Mouse (Mus musculus): ENCODE measurements around the gene Lix1l. TPM values are rescaled to one million over a fixed set of nuclear protein-coding genes. Genes with fewer than 3 reads are reported as not detected.

The Lix1l gene
- total RNA-seq, 1 experiment: 4.6 TPM

GRCm38 (mm10) chr3:96634015-96634414 is 33.1 kb downstream of the Lix1l start:
- Histone ChIP-seq H3K36me3 (ENCODE audit: control insufficient read depth, insufficient read depth, low read length, poor library complexity, severe bottlenecking) (peaks cover 10% of the 10 kb centered on the region), H3K27ac (ENCODE audit: insufficient read depth, low read depth, low read length, poor library complexity, severe bottlenecking) (no peak overlapping the region), H3K4me3 (ENCODE audit: insufficient read depth in 1 of 2, low read depth in 1 of 2, low read length in 2 of 2, poor library complexity in 1 of 2, severe bottlenecking in 1 of 2) (no peak overlapping the region), H3K9ac (ENCODE audit: insufficient read depth, low read depth, low read length, poor library complexity, severe bottlenecking) (no peak overlapping the region), H3K4me1 (ENCODE audit: control insufficient read depth in 2 of 2, insufficient read depth in 2 of 2, low read length in 2 of 2, poor library complexity in 1 of 2) (peaks cover 0 to 4% of the 10 kb centered on the region in 2 experiments; a peak in 2 of 4 replicates), H3K9me3 (ENCODE audit: control insufficient read depth, insufficient read depth, low read depth, low read length) (no peaks in the 10 kb centered on the region)
- TF ChIP-seq ZNF384 (IDR thresholded peaks at IDR 0.05; ENCODE audit: low read depth, low read length) (no peak), HCFC1 (IDR thresholded peaks at IDR 0.05; ENCODE audit: borderline replicate concordance, insufficient read depth, low read length) (no peak), CHD2 (IDR thresholded peaks at IDR 0.05; ENCODE audit: low read depth, low read length) (no peak), ZC3H11A (IDR thresholded peaks at IDR 0.05; ENCODE audit: borderline replicate concordance, low read depth, low read length) (no peak), MAFK (IDR thresholded peaks at IDR 0.05; ENCODE audit: insufficient read depth, low read depth, low read length) (no peak)
- in situ Hi-C loops (cut with MboI; ENCODE audit: low sequenced_read_pairs in 2 of 2, unreplicated experiment in 2 of 2): loop anchor here in 1 of 2 experiments (10.0 kb wide), 1 partner anchor 89 kb away; no protein-coding TSS in a partner anchor
- no peak for DNase-seq (ENCODE audit: low read depth, low spot score)

- DNase-seq (ENCODE audit: low read depth, low spot score): peak; percentile 84
- in situ Hi-C loops (cut with MboI; ENCODE audit: low sequenced_read_pairs in 2 of 2, unreplicated experiment in 2 of 2): loop anchor here in 1 of 2 experiments (10.0 kb wide), 1 partner anchor 90 kb away; no protein-coding TSS in a partner anchor
- H3K4me1 ChIP-seq (ENCODE audit: control insufficient read depth in 2 of 2, insufficient read depth in 2 of 2, low read length in 2 of 2, poor library complexity in 1 of 2): peaks cover 0 to 4% of the 10 kb centered on the region in 2 experiments; a peak in 2 of 4 replicates
- H3K9ac ChIP-seq (ENCODE audit: insufficient read depth, low read depth, low read length, poor library complexity, severe bottlenecking): peak within 1 kb of the TSS; percentile 91
- H3K4me3 ChIP-seq (ENCODE audit: insufficient read depth in 1 of 2, low read depth in 1 of 2, low read length in 2 of 2, poor library complexity in 1 of 2, severe bottlenecking in 1 of 2): peak within 1 kb of the TSS; percentile 72 to 92
- TF ChIP-seq HCFC1 (IDR thresholded peaks at IDR 0.05; ENCODE audit: borderline replicate concordance, insufficient read depth, low read length): no peak; the same call in 1 of the 2 replicates
- TF ChIP-seq ZC3H11A (IDR thresholded peaks at IDR 0.05; ENCODE audit: borderline replicate concordance, low read depth, low read length): no peak
- no peak for TF ChIP-seq CHD2 (IDR thresholded peaks at IDR 0.05; ENCODE audit: low read depth, low read length)
- TF ChIP-seq MAFK (IDR thresholded peaks at IDR 0.05; ENCODE audit: insufficient read depth, low read depth, low read length): no peak
- TF ChIP-seq ZNF384 (IDR thresholded peaks at IDR 0.05; ENCODE audit: low read depth, low read length): no peak
- H3K36me3 ChIP-seq (ENCODE audit: control insufficient read depth, insufficient read depth, low read length, poor library complexity, severe bottlenecking): peaks cover 12% of the 10 kb centered on the region
- no peaks in the 10 kb centered on the region for H3K9me3 ChIP-seq (ENCODE audit: control insufficient read depth, insufficient read depth, low read depth, low read length)
- no peak within 1 kb of the TSS; the same call in none of the 2 replicates for H3K27ac ChIP-seq (ENCODE audit: insufficient read depth, low read depth, low read length, poor library complexity, severe bottlenecking)
These were observed 34.3 kb downstream of the Lix1l start, which contains the start of the genes Pex11b and Gm42957 for GRCm38 (mm10) chr3:96634928-96635879. Gene Pex11b (plus strand): TSS chr3:96635376. Gene Gm42957 (plus strand): TSS chr3:96635474.

GRCm38 (mm10) chr3:96635906-96636305 is 35.0 kb downstream of the Lix1l start:
- Histone ChIP-seq H3K27ac (ENCODE audit: insufficient read depth, low read depth, low read length, poor library complexity, severe bottlenecking) (no peak overlapping the region; the same call in 1 of the 2 replicates), H3K4me3 (ENCODE audit: insufficient read depth in 1 of 2, low read depth in 1 of 2, low read length in 2 of 2, poor library complexity in 1 of 2, severe bottlenecking in 1 of 2) (peak overlapping the region; percentile 72 to 92), H3K9ac (ENCODE audit: insufficient read depth, low read depth, low read length, poor library complexity, severe bottlenecking) (peak overlapping the region; percentile 91), H3K4me1 (ENCODE audit: control insufficient read depth in 2 of 2, insufficient read depth in 2 of 2, low read length in 2 of 2, poor library complexity in 1 of 2) (peaks cover 0 to 4% of the 10 kb centered on the region in 2 experiments; a peak in 2 of 4 replicates), H3K36me3 (ENCODE audit: control insufficient read depth, insufficient read depth, low read length, poor library complexity, severe bottlenecking) (peaks cover 10% of the 10 kb centered on the region), H3K9me3 (ENCODE audit: control insufficient read depth, insufficient read depth, low read depth, low read length) (no peaks in the 10 kb centered on the region)
- no peak for TF ChIP-seq HCFC1 (IDR thresholded peaks at IDR 0.05; ENCODE audit: borderline replicate concordance, insufficient read depth, low read length)
- TF ChIP-seq CHD2 (IDR thresholded peaks at IDR 0.05; ENCODE audit: low read depth, low read length): no peak
- in situ Hi-C loops (cut with MboI; ENCODE audit: low sequenced_read_pairs in 2 of 2, unreplicated experiment in 2 of 2): loop anchor here in 1 of 2 experiments (10.0 kb wide), 1 partner anchor 91 kb away; no protein-coding TSS in a partner anchor
- no peak for DNase-seq (ENCODE audit: low read depth, low spot score)

GRCm38 (mm10) chr3:96636448-96636847 is 35.5 kb downstream of the Lix1l start:
- H3K4me1 ChIP-seq (ENCODE audit: control insufficient read depth in 2 of 2, insufficient read depth in 2 of 2, low read length in 2 of 2, poor library complexity in 1 of 2): peaks cover 0 to 4% of the 10 kb centered on the region in 2 experiments; a peak in 2 of 4 replicates
- in situ Hi-C loops (cut with MboI; ENCODE audit: low sequenced_read_pairs in 2 of 2, unreplicated experiment in 2 of 2): loop anchor here in 1 of 2 experiments (10.0 kb wide), 1 partner anchor 92 kb away; no protein-coding TSS in a partner anchor
- no peak for DNase-seq (ENCODE audit: low read depth, low spot score)
- H3K36me3 ChIP-seq (ENCODE audit: control insufficient read depth, insufficient read depth, low read length, poor library complexity, severe bottlenecking): peaks cover 7% of the 10 kb centered on the region
- H3K4me3 ChIP-seq (ENCODE audit: insufficient read depth in 1 of 2, low read depth in 1 of 2, low read length in 2 of 2, poor library complexity in 1 of 2, severe bottlenecking in 1 of 2): peak overlapping the region; percentile 72 to 92
- no peak overlapping the region for H3K27ac ChIP-seq (ENCODE audit: insufficient read depth, low read depth, low read length, poor library complexity, severe bottlenecking)
- H3K9me3 ChIP-seq (ENCODE audit: control insufficient read depth, insufficient read depth, low read depth, low read length): no peaks in the 10 kb centered on the region
- peak overlapping the region; percentile 91; the same call in 1 of the 2 replicates for H3K9ac ChIP-seq (ENCODE audit: insufficient read depth, low read depth, low read length, poor library complexity, severe bottlenecking)
- TF ChIP-seq MAFK (IDR thresholded peaks at IDR 0.05; ENCODE audit: insufficient read depth, low read depth, low read length) (no peak), ZC3H11A (IDR thresholded peaks at IDR 0.05; ENCODE audit: borderline replicate concordance, low read depth, low read length) (no peak), HCFC1 (IDR thresholded peaks at IDR 0.05; ENCODE audit: borderline replicate concordance, insufficient read depth, low read length) (no peak), CHD2 (IDR thresholded peaks at IDR 0.05; ENCODE audit: low read depth, low read length) (no peak)

Data from ES-E14 (cell line).